Mouse (Mus musculus) ES-CJ7 (cell line): ENCODE measurements around the gene Gm49396.
A peak's percentile ranks its signal among the peaks of the same experiment; 100 is the strongest.

Source experiments
- DNase-seq: peaks from one replicate; pipeline ENCODE4 v3.0.0; 2011; ENCODE audit warnings: low read depth, low spot score

Gene Gm49396

DNA sequence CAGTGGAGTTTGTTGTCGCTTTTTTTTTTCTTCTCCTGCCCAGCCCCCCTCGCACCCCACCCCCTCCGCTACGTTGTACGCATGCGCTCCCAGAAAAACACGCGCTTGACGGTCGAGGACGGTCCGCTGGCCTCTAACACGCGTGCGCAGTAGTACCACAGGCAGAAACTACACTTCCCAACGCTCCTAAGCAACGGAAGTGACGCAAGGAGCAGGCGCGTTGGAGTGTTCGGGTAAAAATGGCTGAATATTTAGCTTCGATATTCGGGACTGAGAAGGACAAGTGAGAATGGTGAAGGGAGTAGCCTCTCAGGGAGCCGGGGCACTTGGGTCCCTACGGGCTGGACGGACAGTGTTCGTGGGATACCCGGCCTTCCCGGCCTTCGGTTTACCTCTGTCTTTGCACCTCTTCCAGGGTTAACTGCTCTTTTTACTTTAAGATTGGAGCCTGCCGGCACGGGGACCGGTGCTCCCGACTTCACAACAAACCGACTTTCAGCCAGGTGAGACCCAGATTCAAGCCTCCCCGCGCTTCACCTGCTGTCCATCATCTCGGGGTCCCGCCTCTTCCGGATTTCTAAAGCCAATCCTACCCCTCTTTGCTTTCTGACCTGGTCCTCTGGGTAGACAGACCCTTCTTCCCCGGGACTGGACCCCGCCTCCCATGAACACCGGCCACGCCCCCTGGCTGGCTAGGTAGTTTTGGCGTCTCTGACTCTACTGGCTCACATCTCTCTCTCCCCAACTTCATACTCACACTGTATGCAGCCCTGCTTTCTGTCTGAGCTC lies at the start of gene Gm49396, which contains the start of the genes U2af1l4 and Psenen:
Gene Gm49396, plus strand, starts transcription at position 228 of the 789 bp plus-strand sequence.
Gene U2af1l4, plus strand, starts transcription at position 185 of the 789 bp plus-strand sequence.
Gene Psenen, minus strand, starts transcription at position 511 of the 789 bp plus-strand sequence.
- peak; percentile 99 for DNase-seq

GRCm38 (mm10) chr7:30515003-30515760 lies 48.0 kb upstream of the Gm49396 start:
- peak; percentile 88 for DNase-seq

DNA sequence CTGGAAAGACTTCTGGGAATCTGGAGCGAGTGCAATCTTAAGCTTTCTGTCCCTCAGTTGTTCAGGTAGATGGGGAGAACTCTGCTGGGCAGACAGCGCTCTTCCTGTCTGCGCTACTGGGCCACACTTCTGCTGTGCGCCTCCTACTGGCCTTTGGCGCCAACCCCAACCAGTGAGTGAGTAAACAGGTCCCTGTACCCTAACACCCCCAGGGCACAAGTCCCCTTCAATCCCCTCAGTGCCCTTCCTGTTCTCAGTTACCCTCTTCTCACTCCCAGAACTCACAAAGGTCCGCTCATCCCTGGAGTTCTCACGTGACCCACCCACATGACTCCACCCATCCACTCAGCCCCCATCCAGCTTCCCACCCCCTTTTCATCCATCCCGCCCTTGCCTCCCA lies 44.8 kb upstream of the Gm49396 start:
- DNase-seq: peak; percentile 60

DNA sequence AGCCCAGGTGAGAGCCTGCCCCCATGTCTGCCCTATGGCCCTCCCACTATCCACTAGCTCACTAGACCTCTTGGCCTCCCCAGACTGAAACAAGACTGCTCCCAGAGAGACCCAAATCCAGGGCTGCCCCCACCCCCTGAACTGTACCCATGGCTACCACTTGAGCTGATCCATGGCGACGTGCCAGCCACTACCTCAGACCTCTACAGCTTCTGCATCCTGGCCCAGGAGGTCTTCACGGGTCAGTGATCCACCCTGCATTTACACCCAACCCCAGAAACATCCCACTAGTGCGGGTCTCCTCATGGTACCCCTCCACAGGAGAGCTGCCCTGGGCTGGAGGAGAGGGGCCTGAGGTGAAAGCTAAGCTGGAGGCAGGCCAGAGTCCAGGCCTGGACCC lies 42.7 kb upstream of the Gm49396 start:
- no peak for DNase-seq

DNA sequence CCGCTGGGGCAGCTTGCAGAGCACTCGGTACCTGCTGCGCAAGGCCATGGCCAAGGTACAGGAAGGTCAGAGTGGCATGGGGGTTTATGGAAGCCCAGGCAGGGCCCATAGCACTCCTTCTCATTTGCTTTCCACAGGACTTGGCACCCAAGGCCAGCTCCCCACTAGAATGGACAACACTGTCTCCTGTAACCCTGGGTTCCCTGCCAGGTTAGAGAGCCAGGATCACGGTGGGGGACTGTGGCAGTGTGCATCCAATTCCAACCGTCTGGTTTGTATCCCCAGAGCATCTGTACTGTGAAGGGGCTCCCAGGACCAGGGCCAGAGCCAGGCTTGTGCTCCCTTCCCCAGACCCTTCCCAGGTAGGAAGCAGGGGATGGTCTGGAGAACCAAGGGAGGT lies 42.3 kb upstream of the Gm49396 start:
- DNase-seq: no peak

DNA sequence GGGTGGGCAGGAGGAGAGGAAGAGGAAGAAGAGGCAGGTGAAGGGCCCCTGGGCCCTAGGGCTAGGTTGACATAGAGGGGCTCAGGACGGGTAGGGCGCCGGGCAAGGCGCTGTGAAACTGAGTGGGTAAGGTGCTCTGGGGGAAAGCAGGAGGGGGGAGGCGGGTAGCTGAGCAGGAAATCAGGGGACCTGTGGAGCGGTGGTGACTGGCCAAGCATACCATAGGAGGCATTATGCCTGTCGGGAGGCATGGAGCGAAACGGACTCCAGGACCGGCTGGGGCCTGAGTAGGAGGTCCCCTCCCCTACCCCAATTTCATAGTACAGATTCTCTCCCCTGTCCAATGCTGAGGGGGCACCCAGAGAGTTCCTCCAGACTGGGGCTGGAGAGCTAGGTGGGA lies 40.3 kb upstream of the Gm49396 start:
- no peak for DNase-seq

- DNase-seq: no peak
Measured at GRCm38 (mm10) chr7:30524487-30524886, 38.7 kb upstream of the Gm49396 start.

DNA sequence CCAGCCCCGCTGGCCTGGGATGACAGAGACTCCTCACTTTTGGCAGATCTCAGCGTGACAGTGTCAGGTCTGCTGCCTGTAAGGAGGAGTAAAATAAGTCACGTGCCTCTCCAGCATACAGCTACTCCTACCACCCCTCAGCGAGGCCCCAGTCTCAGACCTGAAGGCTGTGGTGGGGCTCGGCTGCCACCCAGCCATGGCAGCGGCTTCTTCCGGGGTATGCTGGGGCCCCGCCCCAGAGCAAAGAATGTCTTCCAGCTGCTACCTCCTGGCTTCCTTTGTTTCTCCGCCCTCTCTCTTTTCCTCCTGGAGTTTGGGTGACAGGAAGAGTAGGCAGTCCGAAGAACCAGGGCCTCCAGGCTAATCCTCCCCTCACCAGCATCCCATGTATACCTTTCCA lies 37.2 kb upstream of the Gm49396 start:
- DNase-seq: peak; percentile 26

DNA sequence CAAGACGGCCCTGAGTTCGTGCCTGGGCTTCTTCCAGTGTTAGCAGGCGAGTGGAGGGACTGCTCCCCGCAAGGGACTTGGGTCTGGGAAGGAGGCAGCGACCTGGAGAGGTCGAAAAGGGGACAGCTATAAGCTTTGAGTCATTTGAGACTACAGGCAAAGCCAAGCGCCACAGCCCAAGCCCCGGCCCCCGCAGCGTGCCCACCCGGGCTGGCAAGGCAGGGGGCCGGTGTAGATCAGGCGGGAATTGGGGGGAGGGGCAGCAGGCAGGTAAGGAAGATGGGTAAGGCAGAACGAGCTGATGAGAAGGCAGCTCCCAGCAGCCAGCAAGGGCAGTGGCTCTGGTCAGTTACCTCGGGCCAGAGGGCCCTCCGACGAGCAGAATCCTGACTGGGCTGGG lies 36.7 kb upstream of the Gm49396 start:
- no peak for DNase-seq

GRCm38 (mm10) chr7:30526981-30527380 lies 36.2 kb upstream of the Gm49396 start:
- no peak for DNase-seq

- no peak for DNase-seq
Measured at GRCm38 (mm10) chr7:30531291-30531815, 31.8 kb upstream of the Gm49396 start.

GRCm38 (mm10) chr7:30532931-30533330 lies 30.2 kb upstream of the Gm49396 start:
- no peak for DNase-seq

DNA sequence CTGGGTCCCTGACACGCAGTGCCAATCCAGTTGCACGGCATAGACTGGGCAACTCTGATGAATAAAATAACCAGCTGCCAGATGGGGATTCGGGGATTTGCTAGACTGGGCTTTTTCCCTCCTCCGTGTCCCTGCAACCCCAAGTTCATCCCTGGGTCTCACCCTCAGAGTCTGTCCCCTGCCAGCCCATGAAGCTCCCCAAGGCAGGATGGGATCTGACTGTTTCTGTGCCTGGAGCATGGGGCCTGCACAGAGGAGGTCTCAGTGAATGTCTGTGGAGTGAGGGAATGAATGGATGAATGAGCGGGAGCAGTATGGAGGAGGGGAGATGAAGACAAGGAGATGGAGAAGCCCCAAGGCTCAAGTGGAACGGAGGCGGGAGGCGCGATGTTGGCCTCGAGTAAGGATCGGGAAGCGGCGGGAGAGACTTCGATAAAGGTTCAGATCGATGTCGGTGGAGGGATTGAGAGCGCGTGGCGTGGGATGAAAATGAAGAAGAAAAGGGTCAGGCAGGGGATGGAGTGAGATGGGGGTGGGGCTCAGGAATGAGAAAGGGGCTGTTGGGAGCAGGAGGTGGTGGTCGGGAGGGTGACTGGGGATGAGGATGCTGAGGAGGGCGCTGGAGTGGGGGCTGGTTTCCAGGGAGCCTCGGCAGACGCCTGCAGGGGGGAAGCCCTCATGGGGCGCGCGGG lies 29.1 kb upstream of the Gm49396 start:
- DNase-seq: no peak

DNA sequence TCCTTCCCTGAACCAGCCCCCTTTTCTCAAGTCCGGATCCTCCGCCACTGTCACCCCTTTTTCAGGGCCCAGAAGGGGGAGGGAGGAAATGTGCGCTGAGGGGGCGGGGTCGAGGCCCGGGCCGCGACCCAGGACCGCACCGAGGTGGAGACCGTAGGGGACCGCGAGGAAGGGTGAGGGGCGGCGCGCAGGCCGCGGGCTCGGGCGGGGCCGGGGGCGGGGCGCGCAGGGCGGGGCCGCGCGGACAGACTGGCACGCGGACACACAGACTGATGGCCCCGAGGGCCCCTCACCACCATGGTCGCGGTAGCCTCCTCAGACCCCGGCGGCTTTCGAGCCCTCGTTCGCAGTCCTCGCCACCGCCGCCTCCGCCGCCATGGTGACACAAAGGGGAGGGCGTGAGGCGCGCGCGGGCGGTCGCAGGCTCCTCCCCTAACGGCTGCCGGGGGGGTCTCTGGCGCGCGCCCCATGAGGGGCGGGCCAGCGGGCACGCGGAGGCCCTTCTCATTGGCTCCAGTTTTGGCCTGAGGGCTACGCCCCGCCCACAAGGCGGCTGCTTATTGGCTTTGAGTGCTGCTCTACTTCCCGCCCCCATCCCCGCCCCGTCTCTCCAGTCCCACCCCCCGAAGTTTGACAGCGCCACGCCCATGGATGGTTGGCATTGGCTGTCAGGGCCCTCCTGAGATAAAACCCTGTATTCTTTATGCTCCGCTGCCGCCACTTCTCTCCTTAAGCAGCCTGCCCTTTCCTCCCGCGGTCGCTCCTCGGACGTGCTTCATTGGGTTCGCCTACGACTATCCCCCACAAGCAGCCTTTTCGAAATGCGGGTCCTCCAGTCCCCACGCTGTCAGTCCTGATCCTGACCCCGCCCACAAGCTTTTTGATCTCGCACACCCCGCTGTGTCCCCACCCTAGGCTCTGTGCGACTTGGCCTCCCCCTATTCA lies 28.2 kb upstream of the Gm49396 start, which contains the start of gene Arhgap33:
Gene Arhgap33, minus strand, starts transcription at position 428 of the 945 bp plus-strand sequence.
- DNase-seq: peak; percentile 95

DNA sequence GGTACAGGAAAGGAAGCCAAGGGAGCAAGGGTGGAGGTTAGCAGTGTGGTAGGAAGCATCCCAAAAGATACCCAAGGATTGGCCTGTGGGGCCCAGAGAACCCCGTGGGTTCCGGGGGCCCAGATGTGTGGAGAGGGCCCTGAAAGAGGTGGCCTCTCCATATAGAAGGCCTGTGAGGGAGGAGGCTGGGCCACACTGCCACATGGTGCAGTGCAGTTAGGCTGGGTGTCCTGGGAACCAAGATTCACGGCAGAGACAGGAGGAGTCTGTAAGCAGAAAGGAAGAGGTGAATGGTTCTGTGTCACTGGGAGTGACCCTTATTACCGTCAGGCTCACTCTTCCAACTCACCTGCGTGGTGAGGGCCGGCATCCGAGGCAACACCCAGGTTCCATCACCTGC lies 22.6 kb upstream of the Gm49396 start:
- no peak for DNase-seq

- DNase-seq: no peak
Measured at GRCm38 (mm10) chr7:30544327-30544726, 18.8 kb upstream of the Gm49396 start.

DNA sequence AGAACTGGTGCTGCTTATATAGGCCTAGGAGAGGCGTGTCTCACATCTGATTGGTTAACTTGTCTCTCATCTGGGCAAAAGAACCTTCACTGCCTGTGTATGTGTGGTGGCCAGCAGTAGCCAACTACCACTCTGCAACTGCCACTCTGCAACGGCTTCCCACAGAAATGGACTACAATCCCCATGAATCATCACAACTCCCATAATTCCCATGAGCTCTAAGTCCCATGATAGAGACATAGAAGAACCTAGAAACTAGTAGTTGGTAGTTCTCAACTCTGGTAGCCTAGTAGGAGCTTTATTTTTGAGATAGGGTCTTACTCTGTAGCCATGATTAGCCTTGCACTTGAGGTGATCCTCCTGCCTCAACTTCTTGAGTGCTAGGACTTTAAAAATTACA lies 13.3 kb upstream of the Gm49396 start:
- no peak for DNase-seq

DNA sequence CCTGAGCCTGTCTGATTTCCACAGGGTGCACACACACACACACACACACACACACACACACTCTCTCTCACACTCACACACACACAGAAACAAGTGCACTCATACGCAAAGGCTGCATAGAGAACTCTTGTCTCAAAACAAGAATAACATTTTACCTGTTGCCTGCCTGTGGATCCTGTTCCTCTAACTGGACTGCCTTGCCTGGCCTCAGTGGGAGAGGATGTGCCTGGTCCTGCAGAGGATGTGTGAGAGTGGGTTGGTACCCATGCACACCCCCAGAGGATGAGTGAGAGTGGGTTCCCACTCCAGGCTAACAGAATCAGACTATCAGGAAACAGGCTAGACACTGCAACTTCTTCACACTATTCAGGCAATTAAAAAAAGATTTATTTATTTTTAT lies 12.5 kb upstream of the Gm49396 start:
- DNase-seq: no peak

GRCm38 (mm10) chr7:30551445-30552101 lies 11.6 kb upstream of the Gm49396 start:
- no peak for DNase-seq
